Comparison of ENCODE assay signal across 20 mouse cellular contexts in genomic region chr7:29483556-29483955, GRCm38 (mm10). TPM values are rescaled to one million over a fixed set of nuclear protein-coding genes. Genes with fewer than 3 reads are reported as not detected.
DNase-seq lines count a peak whose midpoint lies in the region; ATAC-seq and TF ChIP-seq lines count a peak whose summit lies in the region.
"Had no signal": no experiment of that assay in that cellular context is flagged by ENCODE, and none has a peak within 500 bp of the region (broad histone marks: within the 10 kb centered on the region; RNA-seq: fewer than 3 reads in every experiment).

No protein-coding gene starts in this region.

- no peaks in the 10 kb centered on the region for H3K36me3 ChIP-seq in kidney, adult 2 months (ENCODE audit: control insufficient read depth, insufficient read depth, low read length)
- H3K36me3 ChIP-seq in embryonic facial prominence, embryonic 15.5 days = no peaks in the 10 kb centered on the region
- no peaks in the 10 kb centered on the region for H3K36me3 ChIP-seq in stomach, postnatal 0 days (ENCODE audit: control insufficient read depth, insufficient read depth, low read length)
- H3K36me3 ChIP-seq in lung, postnatal 0 days (ENCODE audit: insufficient read depth, low read length) = no peaks in the 10 kb centered on the region
- H3K36me3 ChIP-seq: neural tube, embryonic 12.5 days had no signal

- no peaks in the 10 kb centered on the region for H3K9me3 ChIP-seq in embryonic facial prominence, embryonic 15.5 days (replicated peaks)
- no peaks in the 10 kb centered on the region for H3K9me3 ChIP-seq in stomach, postnatal 0 days (ENCODE audit: control insufficient read depth, low read length)
- H3K9me3 ChIP-seq in lung, postnatal 0 days (ENCODE audit: low read length) = no peaks in the 10 kb centered on the region
- H3K9me3 ChIP-seq: megakaryocyte, embryonic 14.5 days; neural tube, embryonic 12.5 days had no signal

- peak; percentile 48 for DNase-seq in cerebellum, adult 11-12 months
- no peak for DNase-seq in cerebellum, adult 9-10 months
- DNase-seq in kidney, adult 2 months = peak; percentile 48
- DNase-seq in kidney, postnatal 10 days = no peak
- no peak for DNase-seq in stomach, postnatal 0 days (ENCODE audit: low spot score)
- no peak for DNase-seq in lung, postnatal 0 days (ENCODE audit: low spot score)
- DNase-seq in embryo, embryonic 10.5 days (ENCODE audit: low spot score) = no peak
- DNase-seq: adrenal gland, postnatal 25 days; cerebellum, postnatal 10 days; gastrocnemius, postnatal 36 days; heart, postnatal 10 days; layer of hippocampus, postnatal 36 days; left cerebral cortex, postnatal 4 days; spleen, adult 18-20 months; thymus, postnatal 25 days had no signal

- peaks cover 6% of the 10 kb centered on the region for H3K4me1 ChIP-seq in kidney, adult 2 months (ENCODE audit: control insufficient read depth, insufficient read depth, low read length)
- peaks cover 57% of the 10 kb centered on the region for H3K4me1 ChIP-seq in embryonic facial prominence, embryonic 15.5 days
- H3K4me1 ChIP-seq in stomach, postnatal 0 days (replicated peaks; ENCODE audit: control insufficient read depth, insufficient read depth) = 0 out of 2 replicates have a peak, but pooled peaks cover 2% of the 10 kb centered on the region
- peaks cover 7% of the 10 kb centered on the region; the same call in 1 of the 2 replicates for H3K4me1 ChIP-seq in lung, postnatal 0 days (ENCODE audit: insufficient read depth, low read depth, low read length)

- H3K27ac ChIP-seq in kidney, adult 2 months (ENCODE audit: insufficient read depth, low read depth, low read length) = peak overlapping the region; percentile 44; the same call in 1 of the 2 replicates
- peak overlapping the region; percentile 77 for H3K27ac ChIP-seq in embryonic facial prominence, embryonic 15.5 days (replicated peaks)
- peak overlapping the region; percentile 59; the same call in 1 of the 2 replicates for H3K27ac ChIP-seq in stomach, postnatal 0 days (replicated peaks)
- H3K27ac ChIP-seq in lung, postnatal 0 days (ENCODE audit: low read length) = no peak overlapping the region
- H3K27ac ChIP-seq: liver, embryonic 14.5 days; neural tube, embryonic 12.5 days had no signal

- no peak for TF ChIP-seq EP300 in stomach, postnatal 0 days (optimal IDR thresholded peaks at IDR 0.05)
- no peak for TF ChIP-seq EP300 in lung, postnatal 0 days (IDR thresholded peaks at IDR 0.05)

- H3K27me3 ChIP-seq in kidney, adult 2 months (replicated peaks; ENCODE audit: control insufficient read depth, insufficient read depth, low read length) = no peaks in the 10 kb centered on the region
- no peaks in the 10 kb centered on the region for H3K27me3 ChIP-seq in embryonic facial prominence, embryonic 15.5 days
- no peaks in the 10 kb centered on the region for H3K27me3 ChIP-seq in stomach, postnatal 0 days (ENCODE audit: control insufficient read depth, insufficient read depth, low read length)
- H3K27me3 ChIP-seq in lung, postnatal 0 days (replicated peaks; ENCODE audit: insufficient read depth, low read length) = no peaks in the 10 kb centered on the region
- H3K27me3 ChIP-seq: megakaryocyte, embryonic 14.5 days; neural tube, embryonic 12.5 days had no signal

- no peak overlapping the region for H3K9ac ChIP-seq in embryonic facial prominence, embryonic 15.5 days
- no peak overlapping the region for H3K9ac ChIP-seq in stomach, postnatal 0 days (ENCODE audit: low read length)
- no peak overlapping the region for H3K9ac ChIP-seq in lung, postnatal 0 days (replicated peaks; ENCODE audit: low read depth)
- H3K9ac ChIP-seq: liver, embryonic 14.5 days; neural tube, embryonic 12.5 days had no signal

- H3K4me2 ChIP-seq in embryonic facial prominence, embryonic 15.5 days (replicated peaks) = 0 out of 2 replicates have a peak overlapping the region, but pooled peaks have one; percentile 4
- H3K4me2 ChIP-seq in stomach, postnatal 0 days (replicated peaks; ENCODE audit: low read depth) = no peak overlapping the region
- H3K4me2 ChIP-seq in lung, postnatal 0 days (replicated peaks; ENCODE audit: low read depth, low read length) = no peak overlapping the region
- H3K4me2 ChIP-seq: neural tube, embryonic 12.5 days had no signal

- no peak overlapping the region for H3K4me3 ChIP-seq in kidney, adult 2 months (ENCODE audit: insufficient read depth, low read depth, low read length)
- H3K4me3 ChIP-seq in embryonic facial prominence, embryonic 15.5 days (replicated peaks) = no peak overlapping the region
- H3K4me3 ChIP-seq in stomach, postnatal 0 days (ENCODE audit: low read depth, low read length) = no peak overlapping the region
- no peak overlapping the region for H3K4me3 ChIP-seq in lung, postnatal 0 days (ENCODE audit: low read depth, low read length)
- H3K4me3 ChIP-seq: megakaryocyte, embryonic 14.5 days; neural tube, embryonic 12.5 days had no signal

- no peak for TF ChIP-seq POLR2A in kidney, adult 2 months (IDR thresholded peaks at IDR 0.05; ENCODE audit: low read depth, low read length)

- no peak for ATAC-seq in embryonic facial prominence, embryonic 15.5 days (ENCODE audit: insufficient number of reproducible peaks, low FRiP score, low TSS enrichment, low read depth)
- no peak for ATAC-seq in stomach, postnatal 0 days (ENCODE audit: low FRiP score, low TSS enrichment)
- no peak for ATAC-seq in lung, postnatal 0 days
- ATAC-seq: CD4-positive, CD25-positive, alpha-beta regulatory T cell, adult 4 months had no signal

- 56% methylated on average over 4 of the region's 4 CpGs for WGBS in kidney, adult 2 months
- WGBS in embryonic facial prominence, embryonic 15.5 days = 54% methylated on average over 4 of the region's 4 CpGs
- WGBS in stomach, postnatal 0 days = 71% methylated on average over 4 of the region's 4 CpGs
- WGBS in lung, postnatal 0 days = 70% methylated on average over 4 of the region's 4 CpGs

- TF ChIP-seq CTCF in kidney, adult 2 months (conservative IDR thresholded peaks at IDR 0.05; ENCODE audit: insufficient read depth, insufficient read length, low read depth, low read length) = no peak
- no peak for TF ChIP-seq CTCF in stomach, postnatal 0 days (IDR thresholded peaks at IDR 0.05; ENCODE audit: low read depth)
- TF ChIP-seq CTCF in lung, postnatal 0 days (IDR thresholded peaks at IDR 0.05) = no peak

RNA-seq across cellular contexts. Expression of gene Sipa1l3, which starts 34.9 kb away (rescaled TPM):
- 44.6 and 51.0 TPM in 2 replicates for polyA plus RNA-seq in kidney, adult 2 months (2012; rRNA removed)
- 21.6 and 22.4 TPM in 2 replicates for polyA plus RNA-seq in embryonic facial prominence, embryonic 15.5 days (2015; fragmentation: Nextera tagmentation; extraction: Ambion mirVana)
- 9.7 TPM in 2 replicates for polyA plus RNA-seq in stomach, postnatal 0 days (2015; fragmentation: Nextera tagmentation; extraction: Ambion mirVana)
- polyA plus RNA-seq in lung, postnatal 0 days (2015; fragmentation: Nextera tagmentation; extraction: Ambion mirVana) = 17.7 and 18.5 TPM in 2 replicates

Comparison
In these comparisons a context has a peak if more than half of its experiments do, and no peak if none do; other contexts are left out.
1. DNase-seq: peak in cerebellum, adult 11-12 months (single experiment) and kidney, adult 2 months (single experiment); none in cerebellum, adult 9-10 months (single experiment), kidney, postnatal 10 days (single experiment), stomach, postnatal 0 days (single experiment), lung, postnatal 0 days (single experiment) and embryo, embryonic 10.5 days (single experiment).